Mouse (Mus musculus) spleen, postnatal 14 days (tissue): ENCODE data around the gene Dusp27.

Experiments used
- DNase-seq, 2 experiments: peaks; one replicate each; pipeline ENCODE4 v3.0.0; 2021 to 2022; ENCODE audit warnings: low spot score in 2 of 2

Gene Dusp27

GRCm38 (mm10) chr1:166127719-166128118 is at the start of gene Dusp27:
Gene Dusp27, minus strand, starts transcription at chr1:166127922.
- DNase-seq = no peak

- DNase-seq = no peak
Observed at GRCm38 (mm10) chr1:166173621-166174020, 45.9 kb upstream of the Dusp27 start.

GRCm38 (mm10) chr1:166172992-166173391 is 45.3 kb upstream of the Dusp27 start:
- no peak for DNase-seq

- no peak for DNase-seq
Observed at GRCm38 (mm10) chr1:166170852-166171251, 43.1 kb upstream of the Dusp27 start.

- DNase-seq = no peak
Observed at GRCm38 (mm10) chr1:166169713-166170112, 42.0 kb upstream of the Dusp27 start.

GRCm38 (mm10) chr1:166168017-166168416 is 40.3 kb upstream of the Dusp27 start:
- no peak for DNase-seq

- no peak for DNase-seq
Observed at GRCm38 (mm10) chr1:166167405-166167804, 39.7 kb upstream of the Dusp27 start.

- DNase-seq = no peak
Observed at GRCm38 (mm10) chr1:166165159-166165558, 37.4 kb upstream of the Dusp27 start.

- DNase-seq = no peak
Observed at GRCm38 (mm10) chr1:166164580-166164979, 36.9 kb upstream of the Dusp27 start.

- peak; percentile 14 to 30 for DNase-seq
Observed at GRCm38 (mm10) chr1:166160569-166161445, 33.1 kb upstream of the Dusp27 start.

- DNase-seq = no peak
Observed at GRCm38 (mm10) chr1:166160111-166160510, 32.4 kb upstream of the Dusp27 start.

GRCm38 (mm10) chr1:166158664-166159063 is 30.9 kb upstream of the Dusp27 start:
- DNase-seq = no peak

- DNase-seq = no peak
Observed at GRCm38 (mm10) chr1:166157712-166158111, 30.0 kb upstream of the Dusp27 start.

GRCm38 (mm10) chr1:166155113-166155494 is 27.4 kb upstream of the Dusp27 start:
- DNase-seq = no peak

GRCm38 (mm10) chr1:166154162-166155112 is 26.7 kb upstream of the Dusp27 start:
- DNase-seq = peak; percentile 37 to 71

- DNase-seq = peak; percentile 71 to 83
Observed at GRCm38 (mm10) chr1:166153351-166154120, 25.8 kb upstream of the Dusp27 start.

GRCm38 (mm10) chr1:166152034-166152433 is 24.3 kb upstream of the Dusp27 start:
- no peak for DNase-seq

GRCm38 (mm10) chr1:166151341-166151740 is 23.6 kb upstream of the Dusp27 start:
- DNase-seq = no peak

GRCm38 (mm10) chr1:166150035-166150434 is 22.3 kb upstream of the Dusp27 start:
- no peak for DNase-seq

- no peak for DNase-seq
Observed at GRCm38 (mm10) chr1:166149441-166149840, 21.7 kb upstream of the Dusp27 start.

- DNase-seq = no peak
Observed at GRCm38 (mm10) chr1:166147657-166148056, 19.9 kb upstream of the Dusp27 start.

GRCm38 (mm10) chr1:166146626-166147025 is 18.9 kb upstream of the Dusp27 start:
- no peak for DNase-seq
